Mouse (Mus musculus) embryo, embryonic 9.5 days (tissue): ENCODE measurements around the gene Klra9.
"Not testable (repeated sequence)": the region's sequence is repeated elsewhere in the genome, so short reads cannot be mapped to it uniquely, and the experiment has no call there.

Source experiments
- DNase-seq: peaks from one replicate; pipeline ENCODE4 v3.0.0-alpha.2; 2017; ENCODE audit errors: extremely low spot score

Gene Klra9

GRCm38 (mm10) chr6:130193012-130193411, at the start of gene Klra9:
Gene Klra9 (minus strand): TSS chr6:130193112.
- not testable (repeated sequence) for DNase-seq

- no peak for DNase-seq
Observed at GRCm38 (mm10) chr6:130237536-130237935, 44.6 kb upstream of the Klra9 start.

GRCm38 (mm10) chr6:130236635-130237034, 43.7 kb upstream of the Klra9 start:
- DNase-seq = no peak

- DNase-seq = no peak
Observed at GRCm38 (mm10) chr6:130233222-130233621, 40.3 kb upstream of the Klra9 start, which contains the start of gene Klra7. Gene Klra7 (minus strand): TSS chr6:130233322.

- not testable (repeated sequence) for DNase-seq
Observed at GRCm38 (mm10) chr6:130197453-130197852, 4.5 kb upstream of the Klra9 start.

GRCm38 (mm10) chr6:130129798-130130197, 63.1 kb downstream of the Klra9 start, which contains the start of gene Klra8:
Gene Klra8 (minus strand): TSS chr6:130129898.
- DNase-seq = not testable (repeated sequence)
